Mouse (Mus musculus) erythroblast, embryonic 14.5 days (primary cell): ENCODE measurements around the gene Smad1.

ENCODE experiments used
- GATA1 ChIP-seq: IDR thresholded peaks from 2 replicates; pipeline ENCODE4 v1.6.1; 2012; ENCODE audit warnings: low read length, inconsistent platforms, mixed read lengths
- TAL1 ChIP-seq: IDR thresholded peaks from 3 replicates; pipeline ENCODE4 v1.6.1; 2012; ENCODE audit warnings: low read length, inconsistent platforms, mixed read lengths

DNA sequence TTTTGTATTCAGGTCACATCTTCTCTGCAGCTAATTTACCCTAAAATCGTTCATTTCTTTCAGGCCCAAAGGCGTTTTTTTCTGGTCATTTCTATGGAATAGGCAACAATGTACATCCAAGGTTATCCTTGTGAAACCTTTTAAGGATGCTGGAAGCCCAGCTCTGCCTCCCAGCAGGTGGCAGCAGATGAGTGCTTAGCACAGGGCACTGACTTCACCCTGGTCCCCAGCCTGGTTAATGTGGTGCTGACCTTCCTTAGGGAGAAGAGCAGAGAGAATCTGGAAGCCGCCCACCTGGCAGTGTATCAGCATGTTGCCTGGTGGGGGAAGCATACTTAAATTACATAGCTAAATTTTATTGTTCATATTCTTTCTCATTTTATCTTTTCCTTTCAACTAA lies 101.6 kb downstream of the Smad1 start:
- TF ChIP-seq GATA1 (no peak), TAL1 (no peak)
